Mouse (Mus musculus) midbrain, embryonic 14.5 days (tissue): ENCODE measurements at regions not wholly inside any gene's neighbourhood (a gene's known extent, or its start where the extent isn't known, plus 50 kb on each side); places are given as distances from the start of the nearest gene placed in this dataset.
A peak's percentile ranks its signal among the peaks of the same experiment; 100 is the strongest.

Experiments
- ATAC-seq: fragments of 200-750 bp; cut with Nextera tagmentation; 2 replicates; pipeline ENCODE4 v1.8.0; 2017; ENCODE audit warnings: moderate number of reproducible peaks, moderate library complexity; ENCODE audit not compliant: low FRiP score, low TSS enrichment
- DNase-seq: peaks from one replicate; pipeline ENCODE4 v3.0.0-alpha.2; 2015
- H3K27ac ChIP-seq: fragments of 300-500 bp; sonication (generic); replicated peaks from 2 replicates; pipeline ENCODE4 v1.5.1; 2014; ENCODE audit warnings: mild to moderate bottlenecking, low read depth, low read length, moderate library complexity
- H3K27me3 ChIP-seq: fragments of 300-500 bp; sonication (generic); 2 replicates; pipeline ENCODE4 v1.6.1; 2014; ENCODE audit warnings: low read length, control low read depth, mixed read lengths; ENCODE audit not compliant: control insufficient read depth, insufficient read depth
- H3K36me3 ChIP-seq: fragments of 300-500 bp; sonication (generic); 2 replicates; pipeline ENCODE4 v1.6.1; 2014; ENCODE audit warnings: low read length, control low read depth; ENCODE audit not compliant: control insufficient read depth, insufficient read depth
- H3K4me1 ChIP-seq: fragments of 300-500 bp; sonication (generic); 2 replicates; pipeline ENCODE4 v1.6.1; 2014; ENCODE audit warnings: mild to moderate bottlenecking, antibody characterized with exemption, low read length, control low read depth; ENCODE audit not compliant: control insufficient read depth, insufficient read depth
- H3K4me2 ChIP-seq: fragments of 300-500 bp; sonication (generic); 2 replicates; pipeline ENCODE4 v1.6.1; 2014; ENCODE audit warnings: mild to moderate bottlenecking, low read length, moderate library complexity
- H3K4me3 ChIP-seq: fragments of 300-500 bp; sonication (generic); replicated peaks from 2 replicates; pipeline ENCODE4 v1.5.1; 2014; ENCODE audit warnings: low read depth, low read length
- H3K9ac ChIP-seq: fragments of 300-500 bp; sonication (generic); replicated peaks from 2 replicates; pipeline ENCODE4 v1.6.1; 2014; ENCODE audit warnings: mild to moderate bottlenecking, low read length, moderate library complexity
- H3K9me3 ChIP-seq: fragments of 300-500 bp; sonication (generic); 2 replicates; pipeline ENCODE4 v1.6.1; 2016; ENCODE audit warnings: low read length, control low read depth, mixed read lengths; ENCODE audit not compliant: control insufficient read depth
- WGBS: fragments of 180-500 bp; shearing (Covaris S2); extraction: QIAGEN DNeasy Blood & Tissue Kit; methylation state at CpG from one replicate; pipeline ENCODE4 v1.1.7; 2014; 5-methylcytosine and 5-hydroxymethylcytosine counted together

- no peak overlapping the region for H3K27ac ChIP-seq
- ATAC-seq (no peak), DNase-seq (no peak)
- H3K36me3 ChIP-seq = no peaks in the 10 kb centered on the region
- no peak overlapping the region for H3K9ac ChIP-seq
- no peaks in the 10 kb centered on the region for H3K4me1 ChIP-seq
- H3K4me2 ChIP-seq = no peak overlapping the region
- WGBS = 97% methylated on average over 3 of the region's 3 CpGs
- no peaks in the 10 kb centered on the region for H3K27me3 ChIP-seq
- no peak overlapping the region for H3K4me3 ChIP-seq
- H3K9me3 ChIP-seq = no peaks in the 10 kb centered on the region
Measured at GRCm38 (mm10) chr13:53888411-53888810, 167.1 kb downstream of the Drd1 start.

- no peak for DNase-seq
- Histone ChIP-seq H3K4me3 (no peak overlapping the region), H3K9ac (no peak overlapping the region), H3K27ac (no peak overlapping the region), H3K9me3 (no peaks in the 10 kb centered on the region), H3K4me2 (no peak overlapping the region), H3K4me1 (no peaks in the 10 kb centered on the region), H3K36me3 (no peaks in the 10 kb centered on the region), H3K27me3 (no peaks in the 10 kb centered on the region)
- ATAC-seq = no peak
- WGBS = 82% methylated on average over 10 of the region's 10 CpGs
Measured at GRCm38 (mm10) chr13:53885756-53886155, 169.7 kb downstream of the Drd1 start.

- H3K4me3 ChIP-seq = no peak overlapping the region
- no peak overlapping the region for H3K4me2 ChIP-seq
- H3K27ac ChIP-seq = no peak overlapping the region
- no peaks in the 10 kb centered on the region for H3K27me3 ChIP-seq
- ATAC-seq = no peak
- H3K36me3 ChIP-seq = no peaks in the 10 kb centered on the region
- H3K9ac ChIP-seq = no peak overlapping the region
- H3K4me1 ChIP-seq = no peaks in the 10 kb centered on the region
- WGBS = 84% methylated on average over 6 of the region's 6 CpGs
- no peak for DNase-seq
- no peaks in the 10 kb centered on the region for H3K9me3 ChIP-seq
Measured at GRCm38 (mm10) chr13:53883206-53883605, 172.3 kb downstream of the Drd1 start.

GRCm38 (mm10) chr13:53880466-53881250 is 174.8 kb downstream of the Drd1 start:
- H3K36me3 ChIP-seq = no peaks in the 10 kb centered on the region
- H3K27me3 ChIP-seq = no peaks in the 10 kb centered on the region
- DNase-seq (peak; percentile 28), ATAC-seq (no peak)
- H3K4me2 ChIP-seq = no peak overlapping the region
- no peak overlapping the region; the same call in 1 of the 2 replicates for H3K27ac ChIP-seq
- 62% methylated on average over 10 of the region's 10 CpGs for WGBS
- H3K9me3 ChIP-seq = no peaks in the 10 kb centered on the region
- no peak overlapping the region for H3K9ac ChIP-seq
- no peaks in the 10 kb centered on the region for H3K4me1 ChIP-seq
- H3K4me3 ChIP-seq = no peak overlapping the region

GRCm38 (mm10) chr13:53875546-53875945 is 180.0 kb downstream of the Drd1 start:
- no peaks in the 10 kb centered on the region for H3K9me3 ChIP-seq
- ATAC-seq (no peak), DNase-seq (no peak)
- no peaks in the 10 kb centered on the region for H3K4me1 ChIP-seq
- no peaks in the 10 kb centered on the region for H3K27me3 ChIP-seq
- no peak overlapping the region for H3K4me3 ChIP-seq
- WGBS = 81% methylated on average over 4 of the region's 4 CpGs
- no peak overlapping the region for H3K9ac ChIP-seq
- no peak overlapping the region for H3K27ac ChIP-seq
- no peaks in the 10 kb centered on the region for H3K36me3 ChIP-seq
- no peak overlapping the region for H3K4me2 ChIP-seq

GRCm38 (mm10) chr13:53865323-53865722 is 190.2 kb downstream of the Drd1 start:
- H3K4me2 ChIP-seq = no peak overlapping the region
- no peak for ATAC-seq
- WGBS = 83% methylated on average over 5 of the region's 5 CpGs

GRCm38 (mm10) chr13:53862336-53862735 is 193.2 kb downstream of the Drd1 start:
- no peaks in the 10 kb centered on the region for H3K27me3 ChIP-seq
- H3K4me1 ChIP-seq = no peaks in the 10 kb centered on the region
- DNase-seq (no peak), ATAC-seq (no peak)
- H3K36me3 ChIP-seq = no peaks in the 10 kb centered on the region
- H3K4me2 ChIP-seq = no peak overlapping the region
- WGBS = 71% methylated on average over 4 of the region's 4 CpGs
- no peak overlapping the region for H3K9ac ChIP-seq
- no peaks in the 10 kb centered on the region for H3K9me3 ChIP-seq
- H3K27ac ChIP-seq = no peak overlapping the region
- no peak overlapping the region for H3K4me3 ChIP-seq

More at GRCm38 (mm10) chr13:53865323-53865722, 190.2 kb downstream of the Drd1 start:
- no peak overlapping the region for H3K9ac ChIP-seq
- H3K9me3 ChIP-seq = no peaks in the 10 kb centered on the region
- no peaks in the 10 kb centered on the region for H3K4me1 ChIP-seq
- no peak for DNase-seq
- no peak overlapping the region for H3K4me3 ChIP-seq
- no peak overlapping the region for H3K27ac ChIP-seq
- H3K27me3 ChIP-seq = no peaks in the 10 kb centered on the region
- no peaks in the 10 kb centered on the region for H3K36me3 ChIP-seq

- ATAC-seq = no peak
- H3K27me3 ChIP-seq = no peaks in the 10 kb centered on the region
- no peak overlapping the region for H3K4me3 ChIP-seq
- no peak overlapping the region for H3K27ac ChIP-seq
- no peak overlapping the region for H3K9ac ChIP-seq
- no peaks in the 10 kb centered on the region for H3K36me3 ChIP-seq
- H3K9me3 ChIP-seq = no peaks in the 10 kb centered on the region
- no peak for DNase-seq
- H3K4me2 ChIP-seq = no peak overlapping the region
- WGBS = 63% methylated on average over 2 of the region's 2 CpGs
- no peaks in the 10 kb centered on the region for H3K4me1 ChIP-seq
Measured at GRCm38 (mm10) chr13:53854196-53854595, 201.3 kb downstream of the Drd1 start.

- Histone ChIP-seq H3K4me2 (no peak overlapping the region), H3K36me3 (no peaks in the 10 kb centered on the region), H3K27ac (no peak overlapping the region), H3K9me3 (no peaks in the 10 kb centered on the region), H3K4me1 (no peaks in the 10 kb centered on the region), H3K27me3 (no peaks in the 10 kb centered on the region), H3K4me3 (no peak overlapping the region), H3K9ac (no peak overlapping the region)
- ATAC-seq (no peak), DNase-seq (no peak)
- WGBS = 83% methylated on average over 9 of the region's 9 CpGs
Measured at GRCm38 (mm10) chr13:53850146-53850545, 205.4 kb downstream of the Drd1 start.
